Mouse (Mus musculus): ENCODE data around the gene Nectin3.
A peak's percentile ranks its signal among the peaks of the same experiment; 100 is the strongest.
"Not testable (repeated sequence)": the region's sequence is repeated elsewhere in the genome, so short reads cannot be mapped to it uniquely, and the experiment has no call there.

Nectin3 gene

DNA sequence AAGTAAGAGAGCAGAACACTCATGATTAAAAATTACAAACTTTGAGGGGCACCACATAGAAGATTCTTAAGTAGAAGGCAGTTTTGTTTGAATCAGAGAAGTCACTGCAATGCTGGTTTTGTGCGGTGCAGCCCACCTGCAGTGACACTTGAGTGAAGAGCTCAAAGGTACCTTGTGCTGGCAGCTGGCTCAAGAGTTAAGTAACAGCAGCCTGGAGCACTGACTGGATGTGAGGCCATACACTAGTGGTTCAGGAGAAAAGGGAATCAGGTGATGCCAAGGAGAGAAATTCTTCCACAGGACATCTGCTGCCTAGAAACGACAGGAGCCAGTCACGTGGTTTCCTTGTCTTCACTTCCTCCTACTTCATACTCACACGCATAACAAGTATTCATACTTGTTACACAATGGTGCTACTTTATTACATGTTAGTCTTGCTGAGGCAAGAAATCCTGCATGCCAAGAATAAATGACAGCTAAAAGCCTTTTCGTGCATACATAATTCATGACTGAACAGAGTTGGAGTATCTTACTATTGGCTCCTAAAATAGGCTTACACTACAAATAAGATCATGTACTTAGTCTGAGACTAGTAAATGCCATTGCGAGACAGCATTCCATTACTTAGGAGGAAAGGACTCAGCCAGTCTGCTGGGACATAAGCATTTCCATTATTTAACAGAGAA lies 88.1 kb downstream of the Nectin3 start:
- DNase-seq, result no peak

DNA sequence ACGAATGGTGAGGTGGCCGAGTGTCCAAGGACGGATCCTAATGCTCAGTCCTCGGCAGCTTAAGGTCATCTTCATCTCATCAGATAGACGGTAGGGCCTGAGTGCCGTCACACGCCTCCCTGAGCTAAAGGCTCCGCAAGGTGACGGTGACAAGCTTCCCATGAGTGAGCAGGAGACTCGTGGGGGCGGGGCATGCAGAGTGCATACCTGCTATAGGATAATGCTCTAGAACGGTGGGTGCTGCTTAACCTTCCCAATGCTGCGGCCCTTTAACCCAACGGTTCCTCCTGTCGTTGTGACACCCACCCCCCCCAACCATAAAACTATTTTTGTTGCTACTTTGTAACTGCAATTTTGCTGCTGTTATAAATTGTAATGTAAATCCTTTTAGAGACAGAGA lies 90.3 kb downstream of the Nectin3 start:
- no peak for DNase-seq

DNA sequence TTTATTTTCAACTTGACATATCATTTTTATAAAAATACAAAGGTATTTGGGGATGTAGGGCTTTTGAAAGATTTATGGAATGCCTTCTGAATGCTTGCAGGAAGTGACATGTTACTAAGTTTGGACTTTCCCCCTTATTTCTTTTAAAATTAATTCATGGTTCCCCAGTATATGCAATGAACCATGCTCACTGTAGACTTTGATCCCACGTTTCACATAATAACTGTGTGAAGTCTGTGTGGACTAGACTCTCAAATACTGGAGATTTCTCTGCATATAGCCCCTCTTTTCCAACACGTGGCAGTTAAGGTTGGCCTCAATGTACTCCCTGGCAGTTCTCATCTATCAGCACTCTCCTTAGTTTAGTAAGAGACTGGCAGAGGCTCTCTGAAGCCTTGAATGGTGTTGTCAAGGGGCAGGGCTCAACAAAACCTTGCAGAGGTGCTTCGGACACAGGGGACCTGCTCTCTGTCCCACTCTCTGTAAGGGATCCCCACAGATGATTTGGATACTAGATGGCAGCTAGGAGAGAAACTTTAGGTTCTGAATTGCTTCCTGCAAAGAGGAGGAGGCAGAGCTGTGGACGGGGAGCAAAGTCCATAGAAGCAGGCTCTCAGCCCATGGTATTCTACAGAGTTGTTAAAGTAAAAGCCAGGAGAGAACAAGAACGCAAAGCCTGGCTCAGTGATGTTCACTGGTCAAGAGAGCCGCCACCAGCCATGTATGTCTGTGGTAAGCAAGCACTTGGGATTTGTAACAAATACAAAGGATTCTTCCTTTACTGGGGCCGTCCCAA lies 91.3 kb downstream of the Nectin3 start:
- no peak for DNase-seq

DNA sequence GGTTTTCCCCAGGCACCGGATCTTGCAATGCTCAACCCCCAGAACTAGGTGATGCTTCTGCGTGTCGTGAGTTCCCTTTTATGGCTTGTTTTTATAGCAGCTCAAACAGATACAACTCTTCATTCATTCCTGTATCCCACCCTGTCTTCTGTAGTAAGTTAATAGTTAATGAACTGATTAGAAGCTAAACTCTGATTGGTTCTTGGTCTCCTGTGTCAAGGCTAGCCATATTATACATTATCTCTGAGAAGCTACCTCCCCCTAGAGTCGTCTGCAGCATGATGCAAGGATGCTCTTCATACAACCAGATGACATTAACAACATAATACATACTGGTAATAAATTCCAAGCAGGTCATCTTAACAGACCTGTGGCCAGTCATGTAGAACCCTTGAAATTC lies 100.4 kb downstream of the Nectin3 start:
- DNase-seq, result no peak

DNA sequence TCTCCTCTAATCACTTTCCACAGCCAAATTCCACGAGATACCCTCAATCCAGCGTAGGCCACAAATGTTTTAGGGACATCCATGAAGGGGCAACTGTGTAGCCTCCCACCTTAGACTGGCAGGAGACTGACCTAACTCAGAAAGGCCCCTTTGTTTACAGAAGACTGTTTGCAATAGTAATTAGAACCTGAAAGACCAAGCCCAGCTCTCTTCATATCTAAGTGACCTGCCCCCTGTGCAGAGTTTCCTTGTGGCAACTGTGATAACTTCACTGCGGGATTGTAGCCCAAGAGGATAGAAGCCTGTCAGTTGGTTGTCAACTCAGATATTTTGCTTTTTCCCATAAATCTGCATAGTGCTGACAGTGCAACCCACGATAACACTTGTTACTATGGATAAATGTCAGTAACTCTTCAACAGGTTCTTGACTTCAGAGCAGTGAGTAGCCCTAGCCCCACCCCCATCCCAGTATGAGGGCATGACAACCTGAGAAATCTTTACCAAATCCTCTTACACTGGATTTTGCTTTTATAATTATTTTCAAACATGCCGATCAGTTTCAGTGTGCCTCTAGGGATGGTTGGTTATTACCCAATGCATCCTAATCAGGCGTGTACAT lies 108.8 kb downstream of the Nectin3 start:
- no peak for DNase-seq

DNA sequence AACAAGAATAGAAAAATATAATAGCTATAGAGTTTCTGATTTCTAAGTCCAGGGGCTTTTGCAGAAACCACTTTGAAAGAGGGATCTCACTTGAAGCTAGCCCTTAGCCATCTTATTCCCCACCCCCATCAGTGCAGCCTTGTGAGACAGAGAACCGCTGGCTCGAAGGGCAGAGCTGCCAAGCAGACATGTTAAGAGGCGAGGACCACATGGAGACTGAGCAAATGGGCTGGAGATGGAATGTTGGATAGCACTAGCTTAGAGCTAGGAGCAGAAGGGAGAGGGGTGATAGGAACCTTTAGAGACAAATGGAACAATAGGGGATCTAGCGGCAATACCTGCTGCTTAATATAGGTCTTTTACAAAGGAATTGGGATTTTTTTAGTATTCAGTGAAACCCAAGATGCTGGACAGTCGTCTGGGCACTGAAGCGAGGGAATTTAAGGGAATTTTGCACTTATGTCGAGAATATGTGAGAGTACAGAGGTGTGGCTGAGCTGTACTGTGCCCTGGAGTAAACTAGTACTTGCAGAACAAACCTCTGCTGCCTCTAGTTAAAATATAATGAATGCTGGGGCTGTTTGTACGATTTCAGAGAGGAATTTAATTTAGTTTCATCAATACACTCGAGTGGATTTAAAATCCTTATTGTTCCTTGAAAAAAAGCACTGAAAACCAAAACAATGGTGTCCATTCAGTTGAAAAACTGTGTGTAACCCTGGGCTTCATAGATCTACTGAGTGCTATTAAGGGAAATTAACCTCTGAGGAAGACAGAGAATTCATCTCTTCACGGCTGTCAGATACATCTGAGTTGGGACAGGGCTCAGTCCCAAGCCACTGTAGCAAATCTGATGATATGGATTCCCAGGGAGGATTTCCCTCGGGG lies 109.6 kb downstream of the Nectin3 start:
- DNase-seq, result no peak

DNA sequence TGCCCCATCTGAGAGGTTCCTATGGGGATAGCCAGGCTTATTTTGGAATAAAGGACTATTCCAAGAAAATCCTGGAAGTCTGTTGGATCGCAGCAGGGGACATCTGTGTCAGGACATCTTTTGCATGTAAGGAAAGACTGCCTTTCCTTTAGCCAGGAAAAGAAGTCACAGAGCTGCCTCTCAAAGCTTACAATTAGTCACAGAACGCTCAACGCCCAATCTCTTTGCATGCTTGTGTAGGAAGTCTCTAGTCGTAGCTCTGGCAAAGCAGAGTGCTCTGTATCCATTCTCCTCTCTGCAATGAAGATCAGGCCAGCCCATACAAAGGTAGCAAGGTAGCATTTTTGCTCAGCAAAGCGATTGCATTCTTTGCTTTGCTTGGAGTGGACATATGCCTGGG lies 114.0 kb downstream of the Nectin3 start:
- DNase-seq, result peak; percentile 1 to 6

DNA sequence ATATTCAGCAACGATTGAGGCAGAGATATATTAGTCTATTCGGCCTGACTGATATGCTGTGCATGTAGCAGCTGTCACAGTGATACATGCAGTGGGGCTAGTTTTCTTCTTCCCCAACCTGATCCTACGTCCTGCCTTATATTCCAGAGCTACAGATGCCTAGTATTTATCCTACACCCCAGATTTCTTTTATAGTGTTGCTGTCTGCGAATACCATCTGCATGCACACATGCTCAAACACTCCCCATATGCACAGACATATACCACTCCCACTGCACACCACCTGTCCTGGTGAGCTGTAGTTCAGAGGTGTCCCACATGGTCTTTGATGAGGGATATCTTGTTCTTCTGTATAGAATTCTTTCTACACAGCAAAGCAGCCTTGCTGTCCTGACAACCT lies 115.0 kb downstream of the Nectin3 start:
- no peak for DNase-seq

DNA sequence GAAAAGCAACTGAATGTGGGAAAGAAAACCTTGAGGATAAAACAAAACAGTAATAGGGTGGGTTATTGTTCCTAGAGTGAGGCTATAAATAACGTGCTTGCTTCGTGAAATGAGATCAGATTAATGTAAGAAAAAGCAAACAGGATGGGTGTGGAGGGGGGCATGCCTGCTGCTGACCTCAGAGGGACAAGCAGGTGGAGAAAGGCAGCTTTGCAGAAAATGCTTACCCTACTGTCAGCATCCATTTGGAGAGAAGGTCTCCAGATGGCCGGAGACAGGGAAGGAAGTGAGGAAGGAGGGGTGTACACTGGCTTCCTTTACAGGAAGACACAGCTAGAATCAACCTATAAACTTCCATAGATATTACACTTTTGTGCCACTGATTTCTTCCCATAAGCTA lies 121.8 kb downstream of the Nectin3 start:
- no peak for DNase-seq

DNA sequence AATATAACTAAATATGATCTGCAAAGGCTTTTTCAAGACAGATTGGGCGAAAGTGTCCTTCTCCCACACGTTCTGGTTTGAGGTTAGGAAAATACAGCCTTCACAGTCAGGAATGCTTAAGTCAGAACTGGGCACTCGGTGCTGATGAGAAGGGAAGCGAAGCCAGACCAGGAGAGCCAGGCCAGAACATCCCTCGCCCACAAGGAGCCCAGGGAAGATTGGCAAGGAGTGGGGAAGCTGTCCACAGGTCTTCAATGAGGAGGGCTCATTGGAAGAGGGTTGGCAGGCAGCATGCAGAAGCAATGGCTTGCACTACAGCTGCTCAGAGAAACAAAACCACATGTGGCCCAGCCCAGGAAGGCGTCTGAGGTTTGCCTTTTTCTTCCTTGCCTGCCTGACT lies 136.3 kb downstream of the Nectin3 start:
- DNase-seq, result no peak

DNA sequence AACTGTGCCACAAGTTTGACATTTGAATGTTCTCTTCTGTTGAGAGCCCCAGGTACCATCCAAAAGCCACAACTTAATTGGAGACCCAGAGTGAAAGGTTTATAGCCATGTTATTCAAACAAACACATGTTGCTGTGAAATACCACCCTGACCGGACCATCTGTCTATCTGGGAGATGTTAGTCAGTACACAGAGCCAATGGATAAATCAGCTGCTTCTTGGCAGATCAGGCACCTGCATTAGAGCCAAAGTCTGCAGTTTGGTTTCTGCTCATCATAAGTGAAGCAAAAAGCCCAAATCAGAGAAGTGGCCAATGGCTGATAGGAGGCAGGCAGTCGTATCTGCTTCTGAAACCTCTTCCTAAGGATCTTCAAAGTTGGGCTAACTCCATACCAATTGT lies 140.7 kb downstream of the Nectin3 start:
- not testable (repeated sequence) for DNase-seq

DNA sequence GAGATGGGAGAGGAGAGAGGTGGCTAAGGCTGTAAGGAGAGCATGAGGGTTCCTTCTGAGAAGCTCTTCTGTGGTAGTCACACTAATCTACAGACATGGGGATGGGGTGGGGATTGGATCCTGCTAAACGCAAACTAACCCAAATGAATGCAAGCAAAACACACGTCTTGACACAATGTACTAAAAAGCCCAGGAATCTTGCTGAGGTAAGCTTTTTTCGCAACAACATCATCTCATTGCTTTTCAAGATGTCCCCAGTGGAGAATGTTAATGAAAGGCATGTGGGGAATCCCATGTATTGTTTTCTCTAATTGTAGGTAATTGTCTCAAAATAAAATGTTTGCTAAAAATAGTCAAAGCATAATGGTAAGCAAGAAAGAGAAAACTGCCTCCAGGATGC lies 141.7 kb downstream of the Nectin3 start:
- no peak for DNase-seq
